Mouse (Mus musculus) ES-Bruce4 (cell line): ENCODE measurements around the gene Rap1a.

ENCODE experiments used
- CTCF ChIP-seq: IDR thresholded peaks from one replicate; pipeline ENCODE4 v1.8.1; 2011; ENCODE audit warnings: low read depth, low read length
- EP300 ChIP-seq: IDR thresholded peaks from 2 replicates; pipeline ENCODE4 v1.6.1; 2011; ENCODE audit warnings: low read depth, low read length; ENCODE audit not compliant: insufficient read depth
- POLR2A ChIP-seq: IDR thresholded peaks from one replicate; pipeline ENCODE4 v1.8.1; 2011; ENCODE audit warnings: low read length; ENCODE audit not compliant: insufficient read depth

DNA sequence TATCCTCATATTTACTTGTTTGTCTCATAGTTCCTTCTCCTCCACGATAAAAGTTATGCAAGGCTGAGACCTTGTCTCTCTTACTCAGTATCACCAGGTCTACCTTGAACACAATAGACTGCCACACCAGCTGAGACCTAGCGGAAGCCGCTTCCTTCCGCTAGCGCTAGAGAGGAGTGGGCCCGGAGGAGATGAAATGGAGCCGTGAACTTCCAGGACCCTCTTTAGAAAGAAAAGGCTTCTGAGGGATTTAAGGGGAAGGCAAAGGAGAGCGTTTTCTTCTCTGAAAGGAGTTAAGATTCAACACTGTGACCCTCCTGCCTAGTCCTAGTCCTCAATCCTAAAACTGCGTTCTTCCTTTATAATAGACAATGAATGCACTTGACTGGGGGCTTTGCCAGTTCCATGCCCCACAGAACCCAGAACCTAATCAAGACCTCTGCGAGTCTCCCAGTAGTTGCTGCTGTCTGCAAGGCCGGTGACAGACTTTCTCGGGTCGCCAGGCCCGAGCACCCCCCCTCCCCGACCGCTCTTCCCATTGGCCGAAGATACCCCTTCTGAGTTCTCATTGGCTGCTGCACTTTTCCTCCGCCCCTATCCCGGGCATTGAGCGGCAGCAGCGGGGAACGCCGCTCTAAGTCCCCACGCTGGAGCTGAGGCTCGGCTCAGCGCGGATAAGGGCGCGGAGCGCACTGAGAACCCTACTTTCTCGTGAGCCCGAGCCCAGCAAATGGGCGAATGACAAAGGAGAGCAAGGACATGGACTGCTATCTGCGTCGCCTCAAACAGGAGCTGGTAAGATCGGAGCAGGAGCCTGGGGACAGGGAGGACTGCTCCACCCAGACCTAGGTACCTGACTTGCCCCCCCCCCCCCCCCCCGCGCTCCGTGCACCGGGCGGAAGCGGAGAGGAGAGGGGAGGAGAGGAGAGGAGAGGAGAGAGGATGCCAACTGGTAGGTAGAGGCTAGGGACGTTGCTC, 96.8 kb downstream of the Rap1a start, which contains the start of gene Inka2:
- TF ChIP-seq POLR2A (no peak), CTCF (no peak), EP300 (no peak)
